Comparison of ENCODE assay signal across 9 mouse cellular contexts in the genomic region with DNA sequence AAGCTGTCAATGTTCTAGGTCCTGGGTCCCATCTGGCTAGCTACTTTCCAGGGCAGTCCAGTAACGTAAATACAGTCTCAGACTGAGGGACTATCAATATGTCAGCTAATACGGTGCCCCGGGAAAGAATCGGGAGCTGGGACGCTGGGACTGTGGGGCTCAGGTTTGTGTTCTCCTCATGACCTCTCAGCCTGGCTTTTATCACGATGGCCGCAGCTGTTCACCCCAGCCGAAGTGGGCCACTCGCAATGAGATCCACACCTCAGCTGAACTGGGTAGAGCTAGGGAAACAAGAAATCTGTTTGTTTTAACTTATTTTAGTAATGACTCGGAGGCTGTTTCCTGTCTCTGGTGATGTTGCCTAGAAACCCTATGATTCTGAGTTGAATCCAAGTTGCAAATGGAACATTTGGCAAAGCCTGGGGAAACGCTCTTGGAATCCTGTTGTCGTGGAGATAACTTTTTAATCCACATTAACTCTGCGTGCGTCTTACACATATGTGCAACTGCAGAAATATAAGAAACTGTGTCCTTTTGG.
DNase-seq lines count a peak whose midpoint lies in the region; ATAC-seq lines count a peak whose summit lies in the region.
"Had no signal": no experiment of that assay in that cellular context is flagged by ENCODE, and none has a peak within 500 bp of the region (broad histone marks: within the 10 kb centered on the region; RNA-seq: fewer than 3 reads in every experiment).

No protein-coding gene starts in this region.

- H3K36me3 ChIP-seq in forebrain, embryonic 15.5 days: no peaks in the 10 kb centered on the region

- peak; percentile 64 for DNase-seq in right cerebral cortex, adult 18-20 months
- DNase-seq in right cerebral cortex, postnatal 4 days: no peak
- DNase-seq in heart, postnatal 10 days: peak; percentile 70
- peak; percentile 69 for DNase-seq in layer of hippocampus, adult 9-10 months (ENCODE audit: low spot score)
- peak; percentile 60 to 82 for DNase-seq in right cerebral cortex, postnatal 10 days (ENCODE audit: low spot score in 2 of 2)

- H3K4me3 ChIP-seq in forebrain, embryonic 15.5 days: no peak overlapping the region

- no peak overlapping the region for H3K9ac ChIP-seq in forebrain, embryonic 15.5 days (replicated peaks)
- H3K9ac ChIP-seq: liver, embryonic 14.5 days had no signal

- no peaks in the 10 kb centered on the region for H3K27me3 ChIP-seq in forebrain, embryonic 15.5 days

- H3K27ac ChIP-seq in forebrain, embryonic 15.5 days (replicated peaks): peak overlapping the region; percentile 79
- H3K27ac ChIP-seq: liver, embryonic 14.5 days had no signal

- ATAC-seq in forebrain, embryonic 15.5 days (replicated peaks): peak; percentile 42; the same call in 1 of the 2 replicates
- no peak for ATAC-seq in CD4-positive, CD25-positive, alpha-beta regulatory T cell, adult 4 months
- no peak for ATAC-seq in granulocyte monocyte progenitor cell, adult 5-6 weeks (replicated peaks; ENCODE audit: poor library complexity, severe bottlenecking)

- H3K4me2 ChIP-seq in forebrain, embryonic 15.5 days (replicated peaks): peak overlapping the region; percentile 5; the same call in 1 of the 2 replicates

- 63% methylated on average over 14 of the region's 14 CpGs for WGBS in forebrain, embryonic 15.5 days

- intact Hi-C loops in heart, postnatal 10 days (cut with DNase I): no loop called here

- H3K4me1 ChIP-seq in forebrain, embryonic 15.5 days: peaks cover 37% of the 10 kb centered on the region

- no peaks in the 10 kb centered on the region for H3K9me3 ChIP-seq in forebrain, embryonic 15.5 days
